Comparison of ENCODE assay signal across 27 mouse cellular contexts in the genomic region with DNA sequence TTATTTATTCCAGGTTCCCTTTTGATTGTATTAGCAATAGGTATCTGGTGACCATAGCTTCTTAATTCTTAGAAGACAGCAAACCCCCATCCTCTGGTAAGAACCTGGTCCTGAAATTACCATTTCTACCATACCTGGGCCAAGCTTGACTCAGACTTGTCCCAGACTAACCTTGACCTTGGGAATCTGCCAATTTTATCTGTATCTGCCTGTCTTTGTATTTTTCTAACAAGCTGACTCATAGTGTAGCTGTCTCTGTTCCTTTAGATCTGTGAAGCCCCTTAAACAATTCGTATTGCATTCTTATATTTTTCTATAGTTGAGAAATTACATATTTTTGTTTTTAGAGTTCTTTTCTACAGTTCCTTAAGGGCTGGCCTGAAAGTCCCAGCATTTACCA.
"Had no signal": no experiment of that assay in that cellular context is flagged by ENCODE, and none has a peak within 500 bp of the region (broad histone marks: within the 10 kb centered on the region; RNA-seq: fewer than 3 reads in every experiment).

No protein-coding gene starts in this region.

- DNase-seq: gastrocnemius, adult 2 months; gastrocnemius, postnatal 10 days; gastrocnemius, postnatal 25 days; heart, adult 18-20 months; heart, postnatal 10 days; heart, postnatal 4 days; kidney, adult 11 months; kidney, adult 2 months; kidney, adult 9 months; kidney, postnatal 14 days; kidney, postnatal 36 days; layer of hippocampus, adult 9-11 months; layer of hippocampus, postnatal 36 days; liver; liver, embryonic 13.5 days had no signal

- H3K4me1 ChIP-seq: heart, embryonic 10.5 days; heart, embryonic 12.5 days; hindbrain, embryonic 10.5 days; hindbrain, embryonic 12.5 days; hindbrain, embryonic 15.5 days; kidney, embryonic 15.5 days; limb, embryonic 10.5 days; limb, embryonic 12.5 days; liver, embryonic 13.5 days; liver, embryonic 15.5 days had no signal

- H3K36me3 ChIP-seq: heart, embryonic 10.5 days; heart, embryonic 12.5 days; hindbrain, embryonic 10.5 days; hindbrain, embryonic 12.5 days; hindbrain, embryonic 15.5 days; kidney, embryonic 15.5 days; limb, embryonic 10.5 days; limb, embryonic 12.5 days; liver, embryonic 13.5 days; liver, embryonic 15.5 days had no signal

- H3K4me2 ChIP-seq: heart, embryonic 12.5 days; hindbrain, embryonic 12.5 days; hindbrain, embryonic 15.5 days; kidney, embryonic 15.5 days; limb, embryonic 12.5 days; liver, embryonic 13.5 days; liver, embryonic 15.5 days had no signal

- H3K9me3 ChIP-seq: heart, embryonic 10.5 days; heart, embryonic 12.5 days; hindbrain, embryonic 10.5 days; hindbrain, embryonic 12.5 days; hindbrain, embryonic 15.5 days; kidney, embryonic 15.5 days; limb, embryonic 10.5 days; limb, embryonic 12.5 days; liver, embryonic 13.5 days; liver, embryonic 15.5 days had no signal

- H3K27me3 ChIP-seq: heart, embryonic 12.5 days; hindbrain, embryonic 15.5 days; kidney, embryonic 15.5 days; limb, embryonic 12.5 days had no signal

- H3K27ac ChIP-seq: gastrocnemius, adult 2 months; heart, embryonic 10.5 days; hindbrain, embryonic 10.5 days; hindbrain, embryonic 12.5 days; hindbrain, embryonic 15.5 days; hindbrain, postnatal 0 days; kidney, embryonic 15.5 days; kidney, postnatal 0 days; limb, embryonic 10.5 days; limb, embryonic 12.5 days; liver, embryonic 13.5 days; liver, embryonic 15.5 days had no signal

- ATAC-seq: hindbrain, postnatal 0 days; intestine, embryonic 16.5 days had no signal

- H3K4me3 ChIP-seq: gastrocnemius, adult 2 months; heart, embryonic 10.5 days; heart, embryonic 12.5 days; hindbrain, embryonic 10.5 days; hindbrain, embryonic 12.5 days; hindbrain, embryonic 15.5 days; kidney, embryonic 15.5 days; limb, embryonic 10.5 days; limb, embryonic 12.5 days; liver, embryonic 13.5 days; liver, embryonic 15.5 days had no signal

- H3K9ac ChIP-seq: heart, embryonic 12.5 days; hindbrain, embryonic 12.5 days; hindbrain, embryonic 15.5 days; kidney, embryonic 15.5 days; limb, embryonic 12.5 days; liver, embryonic 13.5 days; liver, embryonic 15.5 days had no signal
